Mouse (Mus musculus) heart, adult 9 months (tissue): ENCODE data around the gene Gm15085.
"Not testable (repeated sequence)": the region's sequence is repeated elsewhere in the genome, so short reads cannot be mapped to it uniquely, and the experiment has no call there.

Source experiments
- DNase-seq, 2 experiments: peaks; one replicate each; pipeline ENCODE4 v3.0.0; 2022; ENCODE audit warnings: low spot score in 2 of 2

Gm15085 gene

DNA sequence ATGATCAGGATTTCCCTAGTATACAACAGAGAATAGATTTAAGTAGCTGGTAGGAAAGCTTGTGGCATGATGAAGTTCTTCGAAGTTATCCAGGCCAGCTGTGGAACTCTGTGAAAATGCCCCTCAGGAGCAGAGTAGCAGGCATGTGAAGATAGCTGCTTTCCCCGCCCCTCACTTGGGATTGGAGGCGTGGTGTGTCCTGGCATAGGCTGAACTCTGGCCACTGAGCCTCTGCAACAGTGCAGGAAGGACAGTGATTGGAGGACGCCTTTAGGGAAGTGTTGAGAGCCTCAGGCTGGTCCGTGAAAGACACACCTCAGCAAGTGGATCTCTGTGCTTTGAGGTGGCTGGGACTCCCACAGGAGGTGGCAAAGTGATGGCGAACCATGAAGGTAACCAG lies at the start of gene Gm15085:
TSS of gene Gm15085 (plus strand) at position 301 of the 400 bp plus-strand sequence.
- DNase-seq = not testable (repeated sequence)
